Mouse (Mus musculus) ES-E14 (cell line): ENCODE data around the gene Leng9. TPM values are rescaled to one million over a fixed set of nuclear protein-coding genes. Genes with fewer than 3 reads are reported as not detected.

ENCODE experiments used
- DNase-seq: peaks from one replicate; pipeline ENCODE4 v3.0.0-alpha.2; 2013; ENCODE audit warnings: low read depth, low spot score
- H3K27ac ChIP-seq: 2 replicates; pipeline ENCODE4 v1.5.1; 2012; ENCODE audit warnings: low read depth, mild to moderate bottlenecking, low read length, moderate library complexity, mixed read lengths; ENCODE audit not compliant: poor library complexity, insufficient read depth, severe bottlenecking
- H3K36me3 ChIP-seq: 2 replicates; pipeline ENCODE4 v1.6.1; 2012; ENCODE audit warnings: mild to moderate bottlenecking, low read length, moderate library complexity, mixed read lengths; ENCODE audit not compliant: control insufficient read depth, poor library complexity, insufficient read depth, severe bottlenecking
- H3K4me1 ChIP-seq, 2 experiments: fragments of 150-350 bp in 1 of 2; sonication (generic) in 1 of 2; 2 replicates each; pipeline ENCODE4 v1.6.1; 2012; ENCODE audit warnings: low read length in 2 of 2, mild to moderate bottlenecking in 1 of 2, mixed read lengths in 1 of 2; ENCODE audit not compliant: control insufficient read depth in 2 of 2, insufficient read depth in 2 of 2, poor library complexity in 1 of 2
- H3K4me3 ChIP-seq, 2 experiments: fragments of 150-350 bp in 1 of 2; sonication (generic) in 1 of 2; 2 replicates each; pipeline ENCODE4 v1.5.1; 2012; ENCODE audit warnings: low read length in 2 of 2, low read depth in 1 of 2, mild to moderate bottlenecking in 1 of 2, mixed read lengths in 1 of 2; ENCODE audit not compliant: insufficient read depth in 1 of 2, poor library complexity in 1 of 2, severe bottlenecking in 1 of 2
- H3K9ac ChIP-seq: 2 replicates; pipeline ENCODE4 v1.6.1; 2012; ENCODE audit warnings: low read depth, mild to moderate bottlenecking, low read length, mixed read lengths; ENCODE audit not compliant: poor library complexity, insufficient read depth, severe bottlenecking
- H3K9me3 ChIP-seq: fragments of 150-350 bp; sonication (generic); 2 replicates; pipeline ENCODE4 v1.6.1; 2012; ENCODE audit warnings: low read depth, mild to moderate bottlenecking, low read length; ENCODE audit not compliant: control insufficient read depth, insufficient read depth
- CHD2 ChIP-seq: IDR thresholded peaks from 2 replicates; pipeline ENCODE4 v1.6.1; 2014; ENCODE audit warnings: mild to moderate bottlenecking, low read depth, low read length, inconsistent platforms
- HCFC1 ChIP-seq: IDR thresholded peaks from 2 replicates; pipeline ENCODE4 v1.6.1; 2012; ENCODE audit warnings: low read length, inconsistent platforms, borderline replicate concordance; ENCODE audit not compliant: insufficient read depth
- MAFK ChIP-seq: IDR thresholded peaks from 2 replicates; pipeline ENCODE4 v1.6.1; 2014; ENCODE audit warnings: mild to moderate bottlenecking, low read depth, low read length, inconsistent platforms; ENCODE audit not compliant: insufficient read depth
- ZC3H11A ChIP-seq: IDR thresholded peaks from 2 replicates; pipeline ENCODE4 v1.6.1; 2012; ENCODE audit warnings: low read depth, mild to moderate bottlenecking, inconsistent platforms, low read length, borderline replicate concordance
- ZNF384 ChIP-seq: IDR thresholded peaks from 2 replicates; pipeline ENCODE4 v1.6.1; 2012; ENCODE audit warnings: low read depth, low read length, inconsistent platforms
- in situ Hi-C, 2 experiments: fragments of 600-800 bp; cut with MboI; formaldehyde crosslinking; loops; one replicate each; pipeline ENCODE4 v1.15.1; 2025; ENCODE audit warnings: low sequenced_read_pairs in 2 of 2, inconsistent platforms in 1 of 2; ENCODE audit not compliant: unreplicated experiment in 2 of 2
- total RNA-seq: library from RNA; depleted of rRNA; stranded (reverse); fragments of 300-350 nt; gene quantifications from 2 replicates; pipeline ENCODE4 v1.2.3, GENCODE M21; 2012

Leng9 gene
- total RNA-seq, 1 experiment: 1.0 TPM

- DNase-seq: no peak
- H3K4me1 ChIP-seq: peaks cover 0 to 11% of the 10 kb centered on the region in 2 experiments; a peak in 2 of 4 replicates
- TF ChIP-seq CHD2: no peak
- TF ChIP-seq HCFC1: no peak
- TF ChIP-seq MAFK: no peak
- TF ChIP-seq ZC3H11A: no peak
- no peak for TF ChIP-seq ZNF384
- no peak overlapping the region for H3K9ac ChIP-seq
- H3K4me3 ChIP-seq: no peak overlapping the region
- no peaks in the 10 kb centered on the region for H3K9me3 ChIP-seq
- H3K27ac ChIP-seq: no peak overlapping the region
- H3K36me3 ChIP-seq: peaks cover 84% of the 10 kb centered on the region
- in situ Hi-C loops: loop anchor here in 1 of 2 experiments (25.0 kb wide), 1 partner anchor 294 kb away; the partner anchor contains the start of gene Rdh13
Measured at GRCm38 (mm10) chr7:4142796-4143445, 7.3 kb downstream of the Leng9 start.

GRCm38 (mm10) chr7:4141648-4142325 lies 8.4 kb downstream of the Leng9 start:
- Histone ChIP-seq H3K4me1 (peaks cover 0 to 8% of the 10 kb centered on the region in 2 experiments; a peak in 1 of 4 replicates), H3K36me3 (peaks cover 76% of the 10 kb centered on the region), H3K9ac (no peak overlapping the region), H3K9me3 (no peaks in the 10 kb centered on the region), H3K4me3 (no peak overlapping the region), H3K27ac (no peak overlapping the region)
- TF ChIP-seq HCFC1 (no peak), CHD2 (no peak), ZNF384 (no peak), MAFK (no peak), ZC3H11A (no peak)
- no peak for DNase-seq
- in situ Hi-C loops: loop anchor here in 1 of 2 experiments (25.0 kb wide), 1 partner anchor 296 kb away; the partner anchor contains the start of gene Rdh13

GRCm38 (mm10) chr7:4139391-4139790 lies 10.8 kb downstream of the Leng9 start:
- H3K9me3 ChIP-seq: no peaks in the 10 kb centered on the region
- TF ChIP-seq MAFK: no peak
- TF ChIP-seq CHD2: no peak
- no peak for TF ChIP-seq ZNF384
- TF ChIP-seq ZC3H11A: no peak
- no peak for TF ChIP-seq HCFC1
- no peak for DNase-seq
- no peak overlapping the region for H3K27ac ChIP-seq
- peaks cover 0 to 5% of the 10 kb centered on the region in 2 experiments; a peak in 1 of 4 replicates for H3K4me1 ChIP-seq
- H3K4me3 ChIP-seq: no peak overlapping the region
- in situ Hi-C loops: loop anchor here in 1 of 2 experiments (25.0 kb wide), 1 partner anchor 298 kb away; the partner anchor contains the start of gene Rdh13
- no peak overlapping the region for H3K9ac ChIP-seq
- peaks cover 54% of the 10 kb centered on the region for H3K36me3 ChIP-seq

GRCm38 (mm10) chr7:4138671-4139070 lies 11.5 kb downstream of the Leng9 start:
- Histone ChIP-seq H3K9me3 (no peaks in the 10 kb centered on the region), H3K36me3 (peaks cover 54% of the 10 kb centered on the region), H3K9ac (no peak overlapping the region), H3K4me1 (peaks cover 0 to 5% of the 10 kb centered on the region in 2 experiments; a peak in 1 of 4 replicates), H3K27ac (no peak overlapping the region), H3K4me3 (no peak overlapping the region)
- in situ Hi-C loops: loop anchor here in 1 of 2 experiments (25.0 kb wide), 1 partner anchor 299 kb away; the partner anchor contains the start of gene Rdh13
- no peak for DNase-seq
- no peak for TF ChIP-seq CHD2
- no peak for TF ChIP-seq MAFK
- TF ChIP-seq ZNF384: no peak
- no peak for TF ChIP-seq ZC3H11A
- no peak for TF ChIP-seq HCFC1
